Mouse (Mus musculus) ES-E14 (cell line): ENCODE results near the gene Dnmt3a. TPM values are rescaled to one million over a fixed set of nuclear protein-coding genes. Genes with fewer than 3 reads are reported as not detected.

Experiments used
- DNase-seq: peaks from one replicate; pipeline ENCODE4 v3.0.0-alpha.2; 2013; ENCODE audit warnings: low read depth, low spot score
- H3K27ac ChIP-seq: 2 replicates; pipeline ENCODE4 v1.5.1; 2012; ENCODE audit warnings: low read depth, mild to moderate bottlenecking, low read length, moderate library complexity, mixed read lengths; ENCODE audit not compliant: poor library complexity, insufficient read depth, severe bottlenecking
- H3K36me3 ChIP-seq: 2 replicates; pipeline ENCODE4 v1.6.1; 2012; ENCODE audit warnings: mild to moderate bottlenecking, low read length, moderate library complexity, mixed read lengths; ENCODE audit not compliant: control insufficient read depth, poor library complexity, insufficient read depth, severe bottlenecking
- H3K4me1 ChIP-seq, 2 experiments: fragments of 150-350 bp in 1 of 2; sonication (generic) in 1 of 2; 2 replicates each; pipeline ENCODE4 v1.6.1; 2012; ENCODE audit warnings: low read length in 2 of 2, mild to moderate bottlenecking in 1 of 2, mixed read lengths in 1 of 2; ENCODE audit not compliant: control insufficient read depth in 2 of 2, insufficient read depth in 2 of 2, poor library complexity in 1 of 2
- H3K4me3 ChIP-seq, 2 experiments: fragments of 150-350 bp in 1 of 2; sonication (generic) in 1 of 2; 2 replicates each; pipeline ENCODE4 v1.5.1; 2012; ENCODE audit warnings: low read length in 2 of 2, low read depth in 1 of 2, mild to moderate bottlenecking in 1 of 2, mixed read lengths in 1 of 2; ENCODE audit not compliant: insufficient read depth in 1 of 2, poor library complexity in 1 of 2, severe bottlenecking in 1 of 2
- H3K9ac ChIP-seq: 2 replicates; pipeline ENCODE4 v1.6.1; 2012; ENCODE audit warnings: low read depth, mild to moderate bottlenecking, low read length, mixed read lengths; ENCODE audit not compliant: poor library complexity, insufficient read depth, severe bottlenecking
- H3K9me3 ChIP-seq: fragments of 150-350 bp; sonication (generic); 2 replicates; pipeline ENCODE4 v1.6.1; 2012; ENCODE audit warnings: low read depth, mild to moderate bottlenecking, low read length; ENCODE audit not compliant: control insufficient read depth, insufficient read depth
- CHD2 ChIP-seq: IDR thresholded peaks from 2 replicates; pipeline ENCODE4 v1.6.1; 2014; ENCODE audit warnings: mild to moderate bottlenecking, low read depth, low read length, inconsistent platforms
- HCFC1 ChIP-seq: IDR thresholded peaks from 2 replicates; pipeline ENCODE4 v1.6.1; 2012; ENCODE audit warnings: low read length, inconsistent platforms, borderline replicate concordance; ENCODE audit not compliant: insufficient read depth
- MAFK ChIP-seq: IDR thresholded peaks from 2 replicates; pipeline ENCODE4 v1.6.1; 2014; ENCODE audit warnings: mild to moderate bottlenecking, low read depth, low read length, inconsistent platforms; ENCODE audit not compliant: insufficient read depth
- ZC3H11A ChIP-seq: IDR thresholded peaks from 2 replicates; pipeline ENCODE4 v1.6.1; 2012; ENCODE audit warnings: low read depth, mild to moderate bottlenecking, inconsistent platforms, low read length, borderline replicate concordance
- ZNF384 ChIP-seq: IDR thresholded peaks from 2 replicates; pipeline ENCODE4 v1.6.1; 2012; ENCODE audit warnings: low read depth, low read length, inconsistent platforms
- in situ Hi-C, 2 experiments: fragments of 600-800 bp; cut with MboI; formaldehyde crosslinking; loops; one replicate each; pipeline ENCODE4 v1.15.1; 2025; ENCODE audit warnings: low sequenced_read_pairs in 2 of 2, inconsistent platforms in 1 of 2; ENCODE audit not compliant: unreplicated experiment in 2 of 2
- total RNA-seq: library from RNA; depleted of rRNA; stranded (reverse); fragments of 300-350 nt; gene quantifications from 2 replicates; pipeline ENCODE4 v1.2.3, GENCODE M21; 2012

Gene Dnmt3a
- total RNA-seq, 1 experiment: 77.0 TPM

DNA sequence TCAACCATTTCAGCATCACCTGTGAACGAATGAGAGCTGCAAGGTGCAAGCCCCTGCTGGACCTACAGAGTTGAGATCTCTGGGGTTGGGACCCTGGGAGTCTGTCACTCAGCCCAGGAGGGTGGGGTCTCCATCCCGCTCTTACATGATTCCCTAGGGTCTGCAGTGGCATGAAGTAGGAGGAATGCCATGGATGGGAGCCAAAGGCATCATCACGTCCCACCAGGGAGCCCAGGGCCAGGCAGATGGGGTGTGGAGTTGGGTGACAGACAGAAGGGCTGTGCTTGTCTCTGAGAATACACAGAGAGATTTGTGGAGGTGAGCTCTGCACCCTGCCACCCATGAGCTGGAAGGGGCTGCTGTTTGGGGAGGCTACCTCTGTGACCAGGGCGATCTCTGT lies 32.2 kb downstream of the Dnmt3a start:
- peaks cover 0 to 18% of the 10 kb centered on the region in 2 experiments; a peak in 2 of 4 replicates for H3K4me1 ChIP-seq
- H3K4me3 ChIP-seq: no peak overlapping the region
- H3K36me3 ChIP-seq: no peaks in the 10 kb centered on the region; the same call in 1 of the 2 replicates
- no peak for DNase-seq
- no peaks in the 10 kb centered on the region for H3K9me3 ChIP-seq
- no peak overlapping the region for H3K9ac ChIP-seq
- no peak overlapping the region for H3K27ac ChIP-seq
- TF ChIP-seq ZNF384 (no peak), MAFK (no peak), HCFC1 (no peak), CHD2 (no peak), ZC3H11A (no peak)
- in situ Hi-C loops: no loop called here

DNA sequence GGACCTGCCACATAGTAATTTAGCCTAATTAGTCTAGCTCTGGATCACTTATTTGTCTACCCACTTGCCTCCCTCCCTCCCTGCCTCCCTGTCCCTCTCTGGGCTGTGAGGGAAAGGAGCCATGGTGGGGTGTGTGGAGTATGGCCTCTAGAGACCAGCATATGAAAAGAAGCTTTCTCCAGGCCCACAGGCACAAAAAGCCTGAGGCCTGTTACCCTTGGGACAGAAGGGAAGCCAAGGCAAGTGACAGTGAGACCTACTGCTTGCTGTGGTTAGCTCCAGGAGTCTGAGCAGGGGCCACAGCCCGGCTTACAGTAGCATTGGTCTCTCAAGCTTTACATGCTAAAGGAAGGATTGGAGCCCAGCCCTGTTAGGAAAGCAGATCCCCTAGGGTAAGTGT lies 33.9 kb downstream of the Dnmt3a start:
- no peak overlapping the region for H3K9ac ChIP-seq
- in situ Hi-C loops: no loop called here
- no peak for DNase-seq
- no peak overlapping the region for H3K4me3 ChIP-seq
- H3K36me3 ChIP-seq: no peaks in the 10 kb centered on the region; the same call in 1 of the 2 replicates
- H3K9me3 ChIP-seq: no peaks in the 10 kb centered on the region
- peaks cover 0 to 5% of the 10 kb centered on the region in 2 experiments; a peak in 2 of 4 replicates for H3K4me1 ChIP-seq
- TF ChIP-seq ZNF384 (no peak), MAFK (no peak), HCFC1 (no peak), ZC3H11A (no peak), CHD2 (no peak)
- no peak overlapping the region for H3K27ac ChIP-seq

DNA sequence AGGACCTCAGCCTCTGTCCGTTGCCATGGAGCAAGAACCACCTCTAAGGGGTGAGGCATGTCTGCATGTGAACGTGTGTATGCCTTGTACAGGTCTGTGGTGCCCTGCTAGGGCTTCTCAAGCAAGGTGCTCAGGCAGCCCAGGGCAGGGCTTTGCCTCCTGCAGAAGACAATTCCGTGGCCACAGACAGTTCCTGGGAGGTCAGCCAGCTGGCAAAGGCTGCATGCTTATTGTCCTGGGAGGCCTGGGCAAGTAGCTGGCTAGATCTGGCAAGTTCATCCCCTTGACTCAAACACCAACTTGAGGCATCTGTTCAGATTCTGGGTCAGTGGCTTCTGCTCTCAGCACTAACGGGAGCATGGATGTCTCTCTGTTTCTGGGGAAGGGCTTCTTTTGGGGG lies 35.3 kb downstream of the Dnmt3a start:
- Histone ChIP-seq H3K4me3 (no peak overlapping the region), H3K36me3 (no peaks in the 10 kb centered on the region; the same call in 1 of the 2 replicates), H3K9ac (no peak overlapping the region), H3K27ac (no peak overlapping the region), H3K9me3 (no peaks in the 10 kb centered on the region), H3K4me1 (no peaks in the 10 kb centered on the region)
- TF ChIP-seq MAFK (no peak), ZC3H11A (no peak), ZNF384 (no peak), CHD2 (no peak), HCFC1 (no peak)
- in situ Hi-C loops: no loop called here
- DNase-seq: no peak

DNA sequence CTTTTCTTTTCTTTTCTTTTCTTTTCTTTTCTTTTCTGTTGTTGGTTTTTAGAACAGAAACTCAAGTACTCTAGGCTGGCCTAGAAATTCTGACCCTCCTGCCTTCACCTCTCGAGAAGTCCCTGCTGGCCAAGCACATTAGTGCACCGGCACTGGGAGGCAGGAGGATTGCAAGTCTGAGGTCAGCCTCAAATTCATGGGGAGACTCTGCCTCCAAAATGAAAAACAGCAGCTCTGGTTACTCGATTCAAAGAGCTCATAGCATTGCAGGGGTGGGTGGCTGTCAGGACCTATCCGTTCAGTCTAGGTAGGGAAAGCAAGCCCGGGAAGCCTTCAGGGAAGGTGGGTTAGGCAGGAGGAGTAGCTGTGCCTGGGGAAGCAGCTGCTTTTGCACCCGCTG lies 37.0 kb downstream of the Dnmt3a start:
- in situ Hi-C loops: no loop called here
- Histone ChIP-seq H3K4me3 (no peak overlapping the region), H3K9ac (no peak overlapping the region), H3K36me3 (no peaks in the 10 kb centered on the region; the same call in 1 of the 2 replicates), H3K4me1 (no peaks in the 10 kb centered on the region), H3K9me3 (no peaks in the 10 kb centered on the region), H3K27ac (no peak overlapping the region; the same call in 1 of the 2 replicates)
- no peak for DNase-seq
- TF ChIP-seq MAFK (no peak), HCFC1 (no peak), CHD2 (no peak), ZNF384 (no peak), ZC3H11A (no peak)

DNA sequence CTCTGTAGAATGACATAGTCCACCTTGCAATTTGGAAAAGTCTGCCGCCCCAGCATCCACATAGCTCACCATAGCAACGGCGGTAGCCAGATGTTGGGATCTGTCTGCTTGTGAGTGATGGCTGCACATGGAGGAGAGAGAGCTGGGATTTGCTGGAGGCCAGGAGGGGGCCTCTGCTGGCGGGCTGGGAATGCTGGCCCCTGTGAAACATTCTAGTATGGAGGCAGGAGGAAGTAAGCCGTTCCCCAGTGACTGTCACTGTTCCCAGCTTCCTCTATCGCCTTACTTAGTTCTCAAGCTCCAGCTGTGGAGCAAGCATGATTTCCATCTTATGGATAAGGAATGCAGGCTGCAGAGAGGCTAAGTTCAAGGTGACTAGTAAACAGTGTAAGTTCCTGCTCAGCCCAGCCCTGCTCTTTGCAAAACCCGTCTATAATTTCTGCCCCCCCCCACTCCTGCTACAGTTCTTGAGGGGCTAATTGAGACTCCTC lies 37.6 kb downstream of the Dnmt3a start:
- no peak overlapping the region for H3K4me3 ChIP-seq
- no peaks in the 10 kb centered on the region for H3K9me3 ChIP-seq
- no peak overlapping the region for H3K9ac ChIP-seq
- no peak overlapping the region for H3K27ac ChIP-seq
- in situ Hi-C loops: no loop called here
- H3K4me1 ChIP-seq: no peaks in the 10 kb centered on the region
- no peak for DNase-seq
- H3K36me3 ChIP-seq: no peaks in the 10 kb centered on the region; the same call in 1 of the 2 replicates
- no peak for TF ChIP-seq CHD2
- TF ChIP-seq MAFK: no peak
- no peak for TF ChIP-seq ZC3H11A
- no peak for TF ChIP-seq HCFC1
- no peak for TF ChIP-seq ZNF384
